ENCODE assay signal across 24 mouse cellular contexts in genomic region chr9:92621878-92622282, GRCm38 (mm10).
A peak's percentile ranks its signal among the peaks of the same experiment; 100 is the strongest.
DNase-seq lines count a peak whose midpoint lies in the region; ATAC-seq and TF ChIP-seq lines count a peak whose summit lies in the region.
"Had no signal": no experiment of that assay in that cellular context is flagged by ENCODE, and none has a peak within 500 bp of the region (broad histone marks: within the 10 kb centered on the region; RNA-seq: fewer than 3 reads in every experiment).

No protein-coding gene starts in this region.

- no peaks in the 10 kb centered on the region for H3K79me2 ChIP-seq in C2C12 (ENCODE audit: control insufficient read depth, insufficient read depth)

- H3K27me3 ChIP-seq in limb, embryonic 14.5 days (ENCODE audit: control insufficient read depth, insufficient read depth, low read length), result no peaks in the 10 kb centered on the region
- H3K27me3 ChIP-seq in limb, embryonic 10.5 days (ENCODE audit: low read depth, poor library complexity, severe bottlenecking), result no peaks in the 10 kb centered on the region
- no peaks in the 10 kb centered on the region for H3K27me3 ChIP-seq in C2C12 (ENCODE audit: control insufficient read depth, insufficient read depth, insufficient read length)
- H3K27me3 ChIP-seq: forebrain, embryonic 15.5 days; limb, embryonic 13.5 days; liver, embryonic 13.5 days; midbrain, embryonic 15.5 days; neural tube, embryonic 13.5 days had no signal

- WGBS in limb, embryonic 14.5 days, result 50% methylated on average over 2 of the region's 2 CpGs
- WGBS in limb, embryonic 10.5 days, result 83% methylated on average over 2 of the region's 2 CpGs

- no peaks in the 10 kb centered on the region for H3K4me1 ChIP-seq in limb, embryonic 14.5 days (ENCODE audit: control insufficient read depth, insufficient read depth, low read length)
- no peaks in the 10 kb centered on the region for H3K4me1 ChIP-seq in limb, embryonic 10.5 days
- H3K4me1 ChIP-seq: forebrain, embryonic 15.5 days; limb, embryonic 13.5 days; liver, embryonic 13.5 days; midbrain, embryonic 15.5 days; neural tube, embryonic 13.5 days had no signal

- H3K27ac ChIP-seq in limb, embryonic 14.5 days (replicated peaks; ENCODE audit: low read depth, low read length), result no peak overlapping the region
- H3K27ac ChIP-seq in limb, embryonic 10.5 days, result no peak overlapping the region
- H3K27ac ChIP-seq: forebrain, embryonic 15.5 days; hindbrain, embryonic 14.5 days; limb, embryonic 13.5 days; liver, embryonic 13.5 days; macrophage; midbrain, embryonic 15.5 days; neural tube, embryonic 13.5 days had no signal

- peak; percentile 37 for DNase-seq in limb, embryonic 14.5 days (ENCODE audit: low spot score)
- DNase-seq in limb, embryonic 10.5 days (ENCODE audit: low spot score), result no peak
- DNase-seq in adipocyte (ENCODE audit: low spot score), result peak; percentile 14
- no peak for DNase-seq in kidney, postnatal 4 days
- no peak for DNase-seq in layer of hippocampus, postnatal 25 days (ENCODE audit: extremely low spot score in 1 of 2, low spot score in 1 of 2)
- DNase-seq in layer of hippocampus, postnatal 10 days (ENCODE audit: low spot score in 2 of 2), result no peak
- DNase-seq: adrenal gland, postnatal 14 days; cerebellum, adult 8-10 months; kidney, adult 18-20 months; layer of hippocampus, postnatal 36 days; liver, embryonic 13.5 days; lung, embryonic 14.5 days; right cerebral cortex, postnatal 25 days; spleen, adult 18-20 months had no signal

- H3K9ac ChIP-seq in limb, embryonic 14.5 days (ENCODE audit: low read depth, low read length, severe bottlenecking), result no peak overlapping the region
- H3K9ac ChIP-seq: forebrain, embryonic 15.5 days; hindbrain, embryonic 14.5 days; limb, embryonic 13.5 days; liver, embryonic 13.5 days; lung, embryonic 14.5 days; midbrain, embryonic 15.5 days; neural tube, embryonic 13.5 days had no signal

- no peak for TF ChIP-seq POLR2A in limb, embryonic 14.5 days (IDR thresholded peaks at IDR 0.05; ENCODE audit: borderline replicate concordance, extremely low read depth, insufficient read depth, insufficient read length)

- H3K4me3 ChIP-seq in limb, embryonic 14.5 days (replicated peaks; ENCODE audit: low read length), result no peak overlapping the region
- H3K4me3 ChIP-seq in limb, embryonic 10.5 days, result no peak overlapping the region
- H3K4me3 ChIP-seq in C2C12 (ENCODE audit: insufficient read depth, poor library complexity, severe bottlenecking), result no peak overlapping the region
- H3K4me3 ChIP-seq: forebrain, embryonic 15.5 days; limb, embryonic 13.5 days; liver, embryonic 13.5 days; midbrain, embryonic 15.5 days; neural tube, embryonic 13.5 days had no signal

- H3K36me3 ChIP-seq in limb, embryonic 14.5 days (ENCODE audit: control insufficient read depth, insufficient read depth, low read length), result no peaks in the 10 kb centered on the region
- no peaks in the 10 kb centered on the region for H3K36me3 ChIP-seq in limb, embryonic 10.5 days
- no peaks in the 10 kb centered on the region for H3K36me3 ChIP-seq in C2C12 (ENCODE audit: control insufficient read depth, insufficient read depth)
- H3K36me3 ChIP-seq: forebrain, embryonic 15.5 days; limb, embryonic 13.5 days; liver, embryonic 13.5 days; midbrain, embryonic 15.5 days; neural tube, embryonic 13.5 days had no signal

- H3K79me3 ChIP-seq in C2C12 (ENCODE audit: low read depth), result no peaks in the 10 kb centered on the region

- no peak overlapping the region for H3K4me2 ChIP-seq in limb, embryonic 14.5 days (replicated peaks; ENCODE audit: low read depth, low read length, severe bottlenecking)
- H3K4me2 ChIP-seq: forebrain, embryonic 15.5 days; heart, embryonic 11.5 days; hindbrain, embryonic 14.5 days; limb, embryonic 13.5 days; liver, embryonic 13.5 days; lung, embryonic 14.5 days; midbrain, embryonic 15.5 days; neural tube, embryonic 13.5 days had no signal

- no peak overlapping the region for H3ac ChIP-seq in C2C12 (ENCODE audit: control insufficient read depth, insufficient read length, low read depth)

- 0 out of 2 replicates have a peak, but pooled peaks have one; percentile 12 for ATAC-seq in limb, embryonic 14.5 days (ENCODE audit: low FRiP score, low read depth)
- ATAC-seq: CD4-positive, CD25-positive, alpha-beta regulatory T cell, adult 4 months; forebrain, embryonic 15.5 days; inflammation-experienced regulatory T-cells, adult 6 months; midbrain, embryonic 15.5 days had no signal

- H3K9me3 ChIP-seq in limb, embryonic 14.5 days (ENCODE audit: control insufficient read depth, low read length), result no peaks in the 10 kb centered on the region
- H3K9me3 ChIP-seq in limb, embryonic 10.5 days (replicated peaks), result no peaks in the 10 kb centered on the region
- H3K9me3 ChIP-seq: forebrain, embryonic 15.5 days; liver, embryonic 13.5 days; midbrain, embryonic 15.5 days; neural tube, embryonic 13.5 days had no signal

- no peak for TF ChIP-seq CTCF in C2C12 (IDR thresholded peaks at IDR 0.05; ENCODE audit: control insufficient read depth, insufficient read depth, insufficient read length)

TF ChIP-seq in C2C12, 6 proteins besides CTCF, POLR2A, EP300 and RAD21:
- no peak for TF ChIP-seq FOSL1 (IDR thresholded peaks at IDR 0.05; ENCODE audit: insufficient read depth, low read length, poor library complexity, severe bottlenecking)
- TF ChIP-seq MYOG (IDR thresholded peaks at IDR 0.05; ENCODE audit: control insufficient read depth, extremely low read depth, insufficient read length), result no peak
- TF ChIP-seq CEBPB (IDR thresholded peaks at IDR 0.05; ENCODE audit: low read depth), result no peak
- peak; percentile 92 for TF ChIP-seq MYOD1 (IDR thresholded peaks at IDR 0.05; ENCODE audit: control insufficient read depth, insufficient read length, low read depth)
- no peak for TF ChIP-seq MAX (IDR thresholded peaks at IDR 0.05)
- TF ChIP-seq USF1 (IDR thresholded peaks at IDR 0.05; ENCODE audit: low read depth), result no peak

Comparison
In these comparisons a context has a peak if more than half of its experiments do, and no peak if none do; other contexts are left out.
1. DNase-seq: peak in limb, embryonic 14.5 days (single experiment) and adipocyte (single experiment); none in limb, embryonic 10.5 days (single experiment), kidney, postnatal 4 days (0 of 2), layer of hippocampus, postnatal 25 days (0 of 2) and layer of hippocampus, postnatal 10 days (0 of 2).